Mouse (Mus musculus): ENCODE results near the gene Mrgbp. TPM values are rescaled to one million over a fixed set of nuclear protein-coding genes. Genes with fewer than 3 reads are reported as not detected.

Mrgbp gene
- polyA plus RNA-seq, 1 experiment from 2014 or later: 31.1 TPM

- H3K27ac ChIP-seq (ENCODE audit: low read length): no peak overlapping the region
- H3K9me3 ChIP-seq (ENCODE audit: control insufficient read depth, low read depth, low read length): no peaks in the 10 kb centered on the region
- H3K27me3 ChIP-seq (ENCODE audit: control insufficient read depth, insufficient read depth, low read length): no peaks in the 10 kb centered on the region; the same call in 1 of the 2 replicates
- WGBS: 22% methylated on average over 9 of the region's 9 CpGs
- no peak for ATAC-seq (ENCODE audit: insufficient number of reproducible peaks, insufficient read depth, low FRiP score, low read depth)
- H3K9ac ChIP-seq (replicated peaks; ENCODE audit: low read depth, low read length): no peak overlapping the region
- H3K4me3 ChIP-seq (ENCODE audit: low read depth, low read length): no peak overlapping the region
- no peak overlapping the region for H3K4me2 ChIP-seq (replicated peaks; ENCODE audit: low read depth, low read length)
- H3K4me1 ChIP-seq (ENCODE audit: control insufficient read depth, insufficient read depth, low read length): peaks cover 13% of the 10 kb centered on the region; the same call in 1 of the 2 replicates
- no peaks in the 10 kb centered on the region for H3K36me3 ChIP-seq (ENCODE audit: control insufficient read depth, insufficient read depth, low read length)
These were observed 19.5 kb downstream of the Mrgbp start for GRCm38 (mm10) chr2:180600569-180601021.

GRCm38 (mm10) chr2:180604781-180605180, 23.7 kb downstream of the Mrgbp start:
- Histone ChIP-seq H3K9me3 (ENCODE audit: control insufficient read depth, low read depth, low read length) (no peaks in the 10 kb centered on the region), H3K27ac (ENCODE audit: low read length) (no peak overlapping the region), H3K4me1 (ENCODE audit: control insufficient read depth, insufficient read depth, low read length) (0 out of 2 replicates have a peak, but pooled peaks cover 6% of the 10 kb centered on the region), H3K4me3 (ENCODE audit: low read depth, low read length) (no peak overlapping the region), H3K9ac (replicated peaks; ENCODE audit: low read depth, low read length) (no peak overlapping the region), H3K36me3 (ENCODE audit: control insufficient read depth, insufficient read depth, low read length) (no peaks in the 10 kb centered on the region), H3K4me2 (replicated peaks; ENCODE audit: low read depth, low read length) (no peak overlapping the region), H3K27me3 (ENCODE audit: control insufficient read depth, insufficient read depth, low read length) (no peaks in the 10 kb centered on the region)
- 58% methylated on average over 6 of the region's 6 CpGs for WGBS
- no peak for ATAC-seq (ENCODE audit: insufficient number of reproducible peaks, insufficient read depth, low FRiP score, low read depth)

GRCm38 (mm10) chr2:180610283-180610682, 29.2 kb downstream of the Mrgbp start:
- Histone ChIP-seq H3K4me3 (ENCODE audit: low read depth, low read length) (no peak overlapping the region), H3K27me3 (ENCODE audit: control insufficient read depth, insufficient read depth, low read length) (no peaks in the 10 kb centered on the region), H3K27ac (ENCODE audit: low read length) (no peak overlapping the region), H3K4me1 (ENCODE audit: control insufficient read depth, insufficient read depth, low read length) (no peaks in the 10 kb centered on the region), H3K9ac (replicated peaks; ENCODE audit: low read depth, low read length) (no peak overlapping the region), H3K36me3 (ENCODE audit: control insufficient read depth, insufficient read depth, low read length) (no peaks in the 10 kb centered on the region), H3K9me3 (ENCODE audit: control insufficient read depth, low read depth, low read length) (no peaks in the 10 kb centered on the region), H3K4me2 (replicated peaks; ENCODE audit: low read depth, low read length) (no peak overlapping the region)
- 69% methylated on average over 4 of the region's 4 CpGs for WGBS
- peak; percentile 56; the same call in 1 of the 2 replicates for ATAC-seq (ENCODE audit: insufficient number of reproducible peaks, insufficient read depth, low FRiP score, low read depth)

GRCm38 (mm10) chr2:180611882-180612281, 30.8 kb downstream of the Mrgbp start:
- Histone ChIP-seq H3K27ac (ENCODE audit: low read length) (no peak overlapping the region), H3K4me3 (ENCODE audit: low read depth, low read length) (no peak overlapping the region), H3K36me3 (ENCODE audit: control insufficient read depth, insufficient read depth, low read length) (no peaks in the 10 kb centered on the region), H3K4me1 (ENCODE audit: control insufficient read depth, insufficient read depth, low read length) (no peaks in the 10 kb centered on the region), H3K4me2 (replicated peaks; ENCODE audit: low read depth, low read length) (no peak overlapping the region), H3K9ac (replicated peaks; ENCODE audit: low read depth, low read length) (no peak overlapping the region), H3K9me3 (ENCODE audit: control insufficient read depth, low read depth, low read length) (no peaks in the 10 kb centered on the region), H3K27me3 (ENCODE audit: control insufficient read depth, insufficient read depth, low read length) (no peaks in the 10 kb centered on the region)
- ATAC-seq (ENCODE audit: insufficient number of reproducible peaks, insufficient read depth, low FRiP score, low read depth): no peak
- 71% methylated on average over 2 of the region's 2 CpGs for WGBS

Other genes with a start within 250 kb of the Mrgbp start
- gene Gata5, start 246.6 kb upstream of the Mrgbp start, polyA plus RNA-seq (2014; fragmentation: Nextera tagmentation; extraction: Ambion mirVana): 4.9 and 5.4 TPM in 2 replicates
- 3.1 and 3.4 TPM in 2 replicates for gene Slco4a1, start 125.1 kb upstream of the Mrgbp start, polyA plus RNA-seq (2014; fragmentation: Nextera tagmentation; extraction: Ambion mirVana)
- gene Ntsr1, start 81.3 kb upstream of the Mrgbp start, polyA plus RNA-seq (2014; fragmentation: Nextera tagmentation; extraction: Ambion mirVana): 1.7 and 2.0 TPM in 2 replicates
- 61.3 and 61.4 TPM in 2 replicates for gene Ogfr, start 7.9 kb downstream of the Mrgbp start, polyA plus RNA-seq (2014; fragmentation: Nextera tagmentation; extraction: Ambion mirVana)
- 6.9 and 9.8 TPM in 2 replicates for gene Col9a3, start 16.5 kb downstream of the Mrgbp start, polyA plus RNA-seq (2014; fragmentation: Nextera tagmentation; extraction: Ambion mirVana)
- 0.13 and 0.14 TPM in 2 replicates for gene Tcfl5, start 61.4 kb downstream of the Mrgbp start, polyA plus RNA-seq (2014; fragmentation: Nextera tagmentation; extraction: Ambion mirVana)
- 39.4 and 41.2 TPM in 2 replicates for gene Dido1, start 128.7 kb downstream of the Mrgbp start, polyA plus RNA-seq (2014; fragmentation: Nextera tagmentation; extraction: Ambion mirVana)
- 53.4 and 57.1 TPM in 2 replicates for gene Gid8, start 128.8 kb downstream of the Mrgbp start, polyA plus RNA-seq (2014; fragmentation: Nextera tagmentation; extraction: Ambion mirVana)
- 1.7 and 1.9 TPM in 2 replicates for gene Slc17a9, start 144.0 kb downstream of the Mrgbp start, polyA plus RNA-seq (2014; fragmentation: Nextera tagmentation; extraction: Ambion mirVana)
- gene Bhlhe23, start 195.6 kb downstream of the Mrgbp start, polyA plus RNA-seq (2014; fragmentation: Nextera tagmentation; extraction: Ambion mirVana): not detected in 2 replicates

Measured in stomach, embryonic 14.5 days (tissue).